Mouse (Mus musculus): ENCODE data around the gene Rnaseh2a.

DNA sequence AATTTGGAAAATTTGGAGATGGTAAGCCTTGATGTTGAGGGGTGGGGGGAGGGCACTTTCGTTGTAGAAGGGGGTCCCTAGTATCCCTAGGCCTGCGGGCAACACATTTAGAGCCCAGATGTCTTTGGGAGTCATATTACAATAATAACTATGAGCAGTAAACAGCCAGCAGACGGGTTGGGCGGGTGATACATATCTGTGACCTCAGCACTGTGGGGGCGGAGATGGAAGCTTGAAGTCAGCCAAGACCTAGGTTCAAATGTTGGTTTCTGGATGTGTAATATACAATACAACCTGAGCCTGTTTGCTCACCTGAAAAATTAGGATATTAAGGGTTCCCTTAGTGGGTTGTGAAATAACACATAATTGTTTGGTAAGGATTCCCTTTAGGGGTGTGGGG lies 59.6 kb downstream of the Rnaseh2a start:
- no peak for TF ChIP-seq POLR2A (IDR thresholded peaks at IDR 0.05; ENCODE audit: low read depth, low read length)
- no peak for TF ChIP-seq CTCF (IDR thresholded peaks at IDR 0.05; ENCODE audit: borderline replicate concordance, insufficient read depth, low read length)

All from embryonic fibroblast, embryonic 13.5 days (primary cell).